Mouse (Mus musculus) cerebral cortex, adult 2 months (tissue): ENCODE data around the gene Dalrd3.

Experiments
- WGBS: fragments of 180-500 bp; shearing (Covaris S2); methylation state at CpG from one replicate; pipeline ENCODE4 v1.1.7; 2018; 5-methylcytosine and 5-hydroxymethylcytosine counted together

The Dalrd3 gene

GRCm38 (mm10) chr9:108573774-108574690 is 4.3 kb downstream of the Dalrd3 start:
- 54% methylated on average over 26 of the region's 26 CpGs for WGBS

GRCm38 (mm10) chr9:108574921-108575320 is 5.2 kb downstream of the Dalrd3 start:
- 60% methylated on average over 12 of the region's 12 CpGs for WGBS

DNA sequence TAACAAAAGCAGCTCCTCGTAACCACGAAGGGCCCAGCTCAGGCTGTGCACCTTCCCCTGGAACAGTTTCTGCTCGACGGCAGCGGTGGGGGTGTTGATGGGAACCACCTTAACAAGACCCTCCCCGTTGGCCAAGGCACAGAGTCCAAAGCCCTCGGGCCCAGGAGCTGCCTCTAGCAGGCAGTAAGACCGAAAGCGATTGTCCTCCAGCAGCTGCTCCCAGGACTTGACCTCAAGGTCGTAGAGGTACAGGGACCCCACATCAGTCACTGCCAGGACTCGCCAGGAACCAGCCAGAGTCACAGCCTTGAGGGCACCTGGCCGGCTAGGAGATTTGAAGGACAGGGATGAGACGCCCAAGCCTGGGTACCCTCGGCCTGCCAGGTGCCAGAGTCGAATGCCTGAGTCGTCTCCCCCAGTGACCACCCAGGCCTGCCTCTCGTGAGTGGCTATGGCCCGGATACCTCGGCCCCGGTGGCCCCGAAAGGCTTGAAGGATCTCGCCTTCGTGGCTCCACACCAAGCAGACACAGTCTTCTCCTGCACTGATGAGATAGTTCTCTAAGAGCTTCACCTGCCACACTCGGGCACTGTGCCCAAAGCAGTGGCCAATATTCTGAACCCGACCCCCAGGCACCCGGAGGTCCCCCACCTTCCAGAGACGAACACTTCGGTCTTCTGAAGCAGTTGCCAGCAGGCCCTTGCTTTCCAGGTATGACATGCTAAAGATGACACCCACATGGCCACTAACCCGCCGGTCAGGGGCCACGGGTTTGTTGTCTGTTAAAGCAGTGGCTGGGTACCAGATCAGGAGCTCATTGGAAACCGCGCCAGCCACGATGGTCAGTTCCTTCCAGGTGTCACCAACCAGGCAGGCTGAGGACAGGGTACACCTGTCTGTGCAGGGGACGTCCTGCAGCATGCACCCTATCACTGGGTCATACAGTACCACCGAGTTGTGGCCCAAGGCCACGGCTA is 5.9 kb downstream of the Dalrd3 start:
- 86% methylated on average over 37 of the region's 37 CpGs for WGBS

GRCm38 (mm10) chr9:108577025-108577424 is 7.3 kb downstream of the Dalrd3 start:
- WGBS = 47% methylated on average over 6 of the region's 6 CpGs

DNA sequence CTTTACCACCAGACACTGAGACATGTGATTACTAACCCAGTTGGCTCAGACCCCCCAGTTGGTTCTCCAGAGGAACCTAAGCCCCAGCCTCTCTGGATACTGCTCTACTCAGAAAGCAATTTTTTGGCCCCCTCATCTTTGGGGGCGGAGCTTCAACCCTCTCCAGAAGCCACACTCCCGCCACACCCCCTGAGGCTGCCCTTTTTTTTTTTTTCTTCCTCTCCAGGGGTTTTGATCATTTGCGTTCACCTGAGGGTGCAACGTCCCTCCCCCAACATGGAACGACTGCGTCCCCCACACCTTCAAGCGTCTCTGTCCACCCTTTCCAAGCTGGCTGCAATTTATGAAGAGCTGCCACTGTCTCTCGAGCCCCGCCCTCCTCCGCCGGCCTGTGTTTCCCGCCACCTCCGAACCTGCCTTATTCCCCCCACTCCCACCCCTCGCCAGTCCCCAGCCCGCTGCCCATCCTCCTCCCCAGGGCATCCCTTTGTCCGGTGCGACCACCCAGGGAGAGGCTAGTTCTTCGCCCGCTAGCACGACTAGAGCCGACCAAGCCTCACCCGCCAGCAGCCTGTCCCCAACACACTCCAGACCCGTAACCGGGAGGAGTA is 8.4 kb downstream of the Dalrd3 start:
- under 1% methylated on average over 24 of the region's 24 CpGs for WGBS

- 6% methylated on average over 51 of the region's 51 CpGs for WGBS
These were observed 9.1 kb downstream of the Dalrd3 start, which contains the start of gene Wdr6 for GRCm38 (mm10) chr9:108578545-108579343. Gene Wdr6 (minus strand): TSS chr9:108578739.

DNA sequence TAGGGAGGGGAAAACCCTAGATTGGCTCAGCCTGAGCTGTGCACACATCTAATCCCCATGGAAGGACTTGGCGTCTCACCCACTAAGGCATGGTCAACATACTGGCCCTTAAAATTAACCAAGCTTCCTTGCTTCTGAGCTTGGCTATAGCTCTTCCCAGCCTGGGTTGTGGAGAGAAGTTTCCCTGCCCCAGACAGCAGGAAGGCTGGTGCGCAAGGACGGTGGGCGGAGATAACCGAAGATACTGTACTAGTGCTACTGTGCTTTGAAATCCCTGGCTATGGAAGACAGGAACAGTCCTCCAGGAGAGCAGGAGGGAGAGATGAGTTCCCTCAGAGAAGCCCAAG is 9.6 kb downstream of the Dalrd3 start:
- 51% methylated on average over 5 of the region's 5 CpGs for WGBS

GRCm38 (mm10) chr9:108587571-108588180 is 18.0 kb downstream of the Dalrd3 start:
- 10% methylated on average over 14 of the region's 14 CpGs for WGBS

- WGBS = 63% methylated on average over 5 of the region's 5 CpGs
These were observed 19.5 kb downstream of the Dalrd3 start for GRCm38 (mm10) chr9:108589229-108589628.

GRCm38 (mm10) chr9:108591462-108591861 is 21.8 kb downstream of the Dalrd3 start:
- WGBS = 63% methylated on average over 4 of the region's 4 CpGs

GRCm38 (mm10) chr9:108594354-108594753 is 24.7 kb downstream of the Dalrd3 start:
- whole genome bisulfite sequencing = 80% methylated on average over 3 of the region's 3 CpGs

DNA sequence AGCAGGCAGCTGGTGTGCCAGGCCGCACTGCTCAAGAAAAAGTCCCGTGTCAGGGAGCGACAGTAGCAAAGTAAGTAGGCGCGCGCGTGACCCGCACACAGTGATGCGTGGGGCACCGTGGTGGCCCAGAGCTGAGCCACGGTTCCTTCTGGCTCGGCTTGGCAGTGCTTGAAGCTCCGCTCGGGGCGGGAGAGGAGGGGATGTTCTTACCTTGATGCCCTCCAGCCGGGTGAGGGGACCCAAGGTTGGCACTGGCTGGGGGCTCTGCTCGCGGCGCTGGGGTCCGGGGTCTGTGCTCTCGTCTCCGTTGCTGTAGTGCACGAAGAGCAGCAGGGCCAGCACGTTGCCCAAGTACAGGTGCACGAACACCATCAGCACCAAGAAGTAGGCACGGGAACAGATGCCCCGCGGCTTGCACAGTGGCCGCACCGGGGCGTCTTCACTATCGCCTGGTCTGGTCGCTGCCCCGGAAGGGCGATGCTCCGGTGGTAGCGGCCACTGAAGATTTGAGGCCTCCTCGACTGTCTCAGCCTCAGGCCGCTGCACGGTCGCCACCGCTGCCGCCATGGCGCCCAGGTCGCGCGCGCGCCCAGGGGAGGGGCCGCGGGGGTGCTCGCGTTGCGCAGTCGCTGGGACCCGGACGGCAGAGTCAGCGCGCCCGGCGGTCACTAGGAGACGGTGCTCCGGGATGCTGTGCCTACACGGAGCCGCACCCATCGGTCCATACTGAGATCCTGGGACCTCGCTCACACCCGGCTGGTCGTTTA is 27.5 kb downstream of the Dalrd3 start, which contains the start of gene P4htm:
TSS of gene P4htm (minus strand) at position 670 of the 767 bp plus-strand sequence.
- 2% methylated on average over 69 of the region's 69 CpGs for WGBS

- WGBS = 80% methylated on average over 4 of the region's 4 CpGs
These were observed 29.4 kb downstream of the Dalrd3 start for GRCm38 (mm10) chr9:108599021-108599566.

GRCm38 (mm10) chr9:108600011-108600410 is 30.3 kb downstream of the Dalrd3 start:
- 45% methylated on average over 2 of the region's 2 CpGs for WGBS

DNA sequence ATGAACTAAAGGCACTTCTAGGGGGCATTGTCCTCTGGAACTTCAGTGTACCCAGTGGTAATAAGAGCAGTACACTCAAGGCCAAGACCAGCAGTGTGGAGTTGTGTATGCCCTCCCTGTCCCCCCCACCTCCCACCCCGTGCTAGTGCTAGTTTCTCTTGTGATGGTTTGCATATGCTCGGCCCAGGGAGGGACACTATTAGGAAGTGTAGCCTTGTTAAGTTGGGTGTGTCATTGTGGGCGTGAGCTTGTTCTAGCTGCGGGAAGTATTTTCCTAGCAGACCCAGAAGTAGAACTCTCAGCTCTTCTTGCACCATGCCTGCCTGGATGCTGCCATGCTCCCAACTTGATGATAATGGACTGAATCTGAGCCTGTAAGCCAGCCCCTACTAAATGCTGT is 32.3 kb downstream of the Dalrd3 start:
- 69% methylated on average over 4 of the region's 4 CpGs for whole genome bisulfite sequencing

DNA sequence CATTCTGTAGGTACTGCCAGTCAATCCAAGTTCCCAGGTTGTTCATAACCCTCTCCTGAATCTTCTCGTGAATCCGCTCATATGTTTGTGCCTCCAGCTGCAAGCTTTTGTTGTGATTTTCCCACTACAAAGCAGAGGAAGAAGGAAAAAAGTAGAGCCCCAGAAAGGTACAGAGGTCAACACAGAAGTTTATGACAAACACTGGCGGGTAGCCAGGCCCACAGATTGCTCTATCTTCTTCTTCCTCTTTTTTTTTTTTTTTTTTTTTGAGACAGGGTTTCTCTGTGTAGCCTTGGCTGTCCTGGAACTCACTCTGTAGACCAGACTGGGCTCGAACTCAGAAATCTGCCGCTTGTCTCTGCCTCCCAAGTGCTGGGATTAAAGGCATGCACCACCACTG is 38.2 kb downstream of the Dalrd3 start:
- 82% methylated on average over 5 of the region's 5 CpGs for WGBS

GRCm38 (mm10) chr9:108608889-108609288 is 39.2 kb downstream of the Dalrd3 start:
- WGBS = 86% methylated on average over 4 of the region's 4 CpGs

GRCm38 (mm10) chr9:108611488-108611887 is 41.8 kb downstream of the Dalrd3 start:
- WGBS = 56% methylated on average over 10 of the region's 10 CpGs

- 88% methylated on average over 1 of the region's 1 CpGs for WGBS
These were observed 47.6 kb downstream of the Dalrd3 start for GRCm38 (mm10) chr9:108617301-108617700.
